Mouse (Mus musculus): Measurements from ENCODE around the gene Erc2. TPM values are rescaled to one million over a fixed set of nuclear protein-coding genes. Genes with fewer than 3 reads are reported as not detected.

Gene Erc2
- total and polyA plus RNA-seq, 2 experiments from 2014 or later = 0.11 to 1.7 TPM

DNA sequence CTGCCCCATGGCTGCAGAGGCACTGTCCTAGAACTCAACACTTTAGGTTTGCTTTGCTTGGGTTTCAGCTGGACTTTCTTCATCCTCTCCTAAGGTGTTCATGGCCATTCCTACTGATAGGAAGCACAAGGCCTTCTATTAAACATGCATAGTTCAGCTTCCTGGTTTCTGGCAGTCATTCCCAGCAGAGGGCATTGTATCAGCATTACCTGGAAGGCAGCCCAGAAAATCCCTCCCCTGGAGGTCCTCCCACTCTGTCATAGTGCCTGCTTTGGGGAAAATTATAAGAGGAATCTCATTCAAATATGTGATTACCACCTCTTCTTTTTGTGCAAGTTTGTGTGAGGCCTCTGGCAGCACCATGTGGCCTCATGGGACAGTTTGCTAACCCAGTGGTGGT lies 199.6 kb downstream of the Erc2 start:
- peak; percentile 14 for DNase-seq (ENCODE audit: low spot score)
- Histone ChIP-seq H3K27ac (ENCODE audit: low read depth) (no peak overlapping the region), H3K36me3 (replicated peaks; ENCODE audit: control insufficient read depth, insufficient read depth, low read length) (no peaks in the 10 kb centered on the region), H3K4me1 (ENCODE audit: control insufficient read depth, insufficient read depth) (no peaks in the 10 kb centered on the region), H3K27me3 (ENCODE audit: control insufficient read depth, insufficient read depth, low read length) (no peaks in the 10 kb centered on the region), H3K9me3 (replicated peaks; ENCODE audit: control insufficient read depth, low read length) (no peaks in the 10 kb centered on the region), H3K4me2 (ENCODE audit: low read depth, low read length) (no peak overlapping the region), H3K4me3 (ENCODE audit: low read depth, low read length) (no peak overlapping the region), H3K9ac (replicated peaks; ENCODE audit: low read depth, low read length) (no peak overlapping the region)
- TF ChIP-seq EP300 (IDR thresholded peaks at IDR 0.05; ENCODE audit: low read depth) = no peak
- TF ChIP-seq CTCF (IDR thresholded peaks at IDR 0.05; ENCODE audit: low read depth) = peak; percentile 29
- no peak for ATAC-seq (ENCODE audit: insufficient read depth, low read depth)

DNA sequence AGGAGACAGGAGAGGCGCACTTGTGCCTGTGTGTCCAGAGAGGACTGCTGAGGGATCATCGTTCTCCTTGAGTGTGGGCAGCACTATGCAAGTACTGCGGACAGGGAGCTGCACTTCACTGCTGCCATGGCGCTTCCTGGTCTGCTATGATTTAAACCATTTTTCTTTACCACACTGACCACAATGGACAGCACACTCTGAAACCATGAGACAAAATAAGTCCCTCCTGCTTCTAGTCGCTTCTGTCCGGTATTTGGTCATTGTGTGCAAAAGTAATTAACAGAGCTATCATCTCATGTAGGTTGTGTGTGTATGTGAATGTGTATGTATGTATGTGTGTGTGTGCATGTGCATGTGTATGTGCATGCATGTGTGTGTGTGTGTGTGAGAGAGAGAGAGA lies 200.3 kb downstream of the Erc2 start:
- no peak for ATAC-seq (ENCODE audit: insufficient read depth, low read depth)

GRCm38 (mm10) chr14:27823048-27823447 lies 200.8 kb downstream of the Erc2 start:
- Histone ChIP-seq H3K36me3 (replicated peaks; ENCODE audit: control insufficient read depth, insufficient read depth, low read length) (no peaks in the 10 kb centered on the region), H3K9ac (replicated peaks; ENCODE audit: low read depth, low read length) (no peak overlapping the region), H3K9me3 (replicated peaks; ENCODE audit: control insufficient read depth, low read length) (no peaks in the 10 kb centered on the region), H3K4me3 (ENCODE audit: low read depth, low read length) (no peak overlapping the region), H3K27ac (ENCODE audit: low read depth) (no peak overlapping the region), H3K4me1 (ENCODE audit: control insufficient read depth, insufficient read depth) (no peaks in the 10 kb centered on the region), H3K4me2 (ENCODE audit: low read depth, low read length) (no peak overlapping the region), H3K27me3 (ENCODE audit: control insufficient read depth, insufficient read depth, low read length) (no peaks in the 10 kb centered on the region)
- WGBS = 36% methylated on average over 3 of the region's 3 CpGs
- no peak for TF ChIP-seq CTCF (IDR thresholded peaks at IDR 0.05; ENCODE audit: low read depth)
- no peak for TF ChIP-seq EP300 (IDR thresholded peaks at IDR 0.05; ENCODE audit: low read depth)
- ATAC-seq (ENCODE audit: insufficient read depth, low read depth) (no peak), DNase-seq (ENCODE audit: low spot score) (peak; percentile 42)

More for the DNA sequence above, 200.3 kb downstream of the Erc2 start:
- Histone ChIP-seq H3K27ac (ENCODE audit: low read depth) (no peak overlapping the region), H3K4me2 (ENCODE audit: low read depth, low read length) (no peak overlapping the region), H3K9ac (replicated peaks; ENCODE audit: low read depth, low read length) (no peak overlapping the region), H3K9me3 (replicated peaks; ENCODE audit: control insufficient read depth, low read length) (no peaks in the 10 kb centered on the region), H3K27me3 (ENCODE audit: control insufficient read depth, insufficient read depth, low read length) (no peaks in the 10 kb centered on the region), H3K4me1 (ENCODE audit: control insufficient read depth, insufficient read depth) (no peaks in the 10 kb centered on the region), H3K36me3 (replicated peaks; ENCODE audit: control insufficient read depth, insufficient read depth, low read length) (no peaks in the 10 kb centered on the region), H3K4me3 (ENCODE audit: low read depth, low read length) (no peak overlapping the region)
- TF ChIP-seq CTCF (IDR thresholded peaks at IDR 0.05; ENCODE audit: low read depth) (no peak), EP300 (IDR thresholded peaks at IDR 0.05; ENCODE audit: low read depth) (no peak)
- WGBS = 89% methylated on average over 6 of the region's 6 CpGs
- DNase-seq (ENCODE audit: low spot score) = no peak

DNA sequence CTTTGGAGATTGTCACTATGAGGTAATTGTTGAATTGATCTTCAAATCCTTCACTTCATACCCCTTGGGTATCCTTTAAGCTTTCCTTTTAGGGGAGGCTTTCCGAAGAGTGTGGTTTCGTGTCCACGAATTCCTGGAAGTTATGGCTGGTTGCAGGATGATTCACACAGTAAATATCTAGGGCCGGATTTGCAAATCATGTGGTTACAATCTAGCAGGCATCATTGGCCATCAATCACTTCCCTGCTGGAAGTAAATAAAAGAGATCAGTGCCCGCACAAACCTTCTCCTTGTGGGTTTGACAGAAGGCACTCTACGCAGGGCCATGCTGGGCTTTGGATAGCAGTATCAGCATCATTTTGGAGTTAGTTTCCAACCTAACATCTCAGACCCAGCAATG lies 201.7 kb downstream of the Erc2 start:
- WGBS = 77% methylated on average over 6 of the region's 6 CpGs
- Histone ChIP-seq H3K4me1 (ENCODE audit: control insufficient read depth, insufficient read depth) (no peaks in the 10 kb centered on the region), H3K9me3 (replicated peaks; ENCODE audit: control insufficient read depth, low read length) (no peaks in the 10 kb centered on the region), H3K9ac (replicated peaks; ENCODE audit: low read depth, low read length) (no peak overlapping the region), H3K27me3 (ENCODE audit: control insufficient read depth, insufficient read depth, low read length) (no peaks in the 10 kb centered on the region), H3K4me3 (ENCODE audit: low read depth, low read length) (no peak overlapping the region), H3K4me2 (ENCODE audit: low read depth, low read length) (no peak overlapping the region), H3K36me3 (replicated peaks; ENCODE audit: control insufficient read depth, insufficient read depth, low read length) (no peaks in the 10 kb centered on the region), H3K27ac (ENCODE audit: low read depth) (no peak overlapping the region)
- TF ChIP-seq CTCF (IDR thresholded peaks at IDR 0.05; ENCODE audit: low read depth) (no peak), EP300 (IDR thresholded peaks at IDR 0.05; ENCODE audit: low read depth) (no peak)
- no peak for DNase-seq (ENCODE audit: low spot score)
- no peak for ATAC-seq (ENCODE audit: insufficient read depth, low read depth)

DNA sequence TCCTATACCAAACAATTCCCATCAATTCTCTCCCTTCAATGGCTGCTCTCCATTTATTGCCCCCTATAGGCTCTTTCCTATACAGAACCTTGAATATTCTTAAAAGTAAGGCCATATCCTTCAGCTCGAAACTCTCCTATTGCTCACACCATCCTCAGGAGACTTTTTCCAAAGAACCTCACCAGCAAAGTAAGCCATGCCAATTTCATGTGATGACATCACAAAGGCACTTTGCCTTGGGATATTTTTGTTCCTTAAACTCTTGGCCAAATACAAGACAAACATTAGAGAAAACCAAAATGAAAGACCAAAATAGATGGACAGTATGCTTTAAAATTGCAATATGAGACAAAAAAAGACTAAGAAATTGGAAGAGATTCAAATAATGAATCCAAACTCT lies 204.6 kb downstream of the Erc2 start:
- 76% methylated on average over 1 of the region's 1 CpGs for WGBS
- H3K4me3 ChIP-seq (ENCODE audit: low read depth, low read length) = no peak overlapping the region
- no peak overlapping the region for H3K9ac ChIP-seq (replicated peaks; ENCODE audit: low read depth, low read length)
- H3K4me1 ChIP-seq (ENCODE audit: control insufficient read depth, insufficient read depth) = no peaks in the 10 kb centered on the region
- DNase-seq (ENCODE audit: low spot score) = no peak
- H3K27ac ChIP-seq (ENCODE audit: low read depth) = no peak overlapping the region
- no peak for TF ChIP-seq EP300 (IDR thresholded peaks at IDR 0.05; ENCODE audit: low read depth)
- TF ChIP-seq CTCF (IDR thresholded peaks at IDR 0.05; ENCODE audit: low read depth) = no peak
- H3K27me3 ChIP-seq (ENCODE audit: control insufficient read depth, insufficient read depth, low read length) = no peaks in the 10 kb centered on the region
- ATAC-seq (ENCODE audit: insufficient read depth, low read depth) = no peak
- H3K9me3 ChIP-seq (replicated peaks; ENCODE audit: control insufficient read depth, low read length) = no peaks in the 10 kb centered on the region
- no peaks in the 10 kb centered on the region for H3K36me3 ChIP-seq (replicated peaks; ENCODE audit: control insufficient read depth, insufficient read depth, low read length)
- H3K4me2 ChIP-seq (ENCODE audit: low read depth, low read length) = no peak overlapping the region

GRCm38 (mm10) chr14:27828089-27828488 lies 205.9 kb downstream of the Erc2 start:
- DNase-seq (ENCODE audit: low spot score) = no peak
- Histone ChIP-seq H3K4me2 (ENCODE audit: low read depth, low read length) (no peak overlapping the region), H3K4me1 (ENCODE audit: control insufficient read depth, insufficient read depth) (no peaks in the 10 kb centered on the region), H3K36me3 (replicated peaks; ENCODE audit: control insufficient read depth, insufficient read depth, low read length) (no peaks in the 10 kb centered on the region), H3K27ac (ENCODE audit: low read depth) (no peak overlapping the region), H3K4me3 (ENCODE audit: low read depth, low read length) (no peak overlapping the region), H3K9ac (replicated peaks; ENCODE audit: low read depth, low read length) (no peak overlapping the region), H3K9me3 (replicated peaks; ENCODE audit: control insufficient read depth, low read length) (no peaks in the 10 kb centered on the region), H3K27me3 (ENCODE audit: control insufficient read depth, insufficient read depth, low read length) (no peaks in the 10 kb centered on the region)
- 76% methylated on average over 2 of the region's 2 CpGs for WGBS
- TF ChIP-seq CTCF (IDR thresholded peaks at IDR 0.05; ENCODE audit: low read depth) (no peak), EP300 (IDR thresholded peaks at IDR 0.05; ENCODE audit: low read depth) (no peak)
- no peak for ATAC-seq (ENCODE audit: insufficient read depth, low read depth)
